Mouse (Mus musculus) neural tube, embryonic 14.5 days (tissue): Measurements from ENCODE around the gene Snip1. TPM values are rescaled to one million over a fixed set of nuclear protein-coding genes. Genes with fewer than 3 reads are reported as not detected.
A peak's percentile ranks its signal among the peaks of the same experiment; 100 is the strongest.

ENCODE experiments used
- ATAC-seq: fragments of 200-750 bp; cut with Nextera tagmentation; 2 replicates; pipeline ENCODE4 v1.8.0; 2017; ENCODE audit warnings: low read depth, mild to moderate bottlenecking, moderate TSS enrichment, moderate library complexity
- H3K27ac ChIP-seq: fragments of 300-500 bp; sonication (generic); 2 replicates; pipeline ENCODE4 v1.5.1; 2014; ENCODE audit warnings: low read depth, mild to moderate bottlenecking, control low read depth, low read length, moderate library complexity, mixed read lengths
- H3K27me3 ChIP-seq: fragments of 300-500 bp; sonication (generic); 2 replicates; pipeline ENCODE4 v1.6.1; 2014; ENCODE audit warnings: low read length; ENCODE audit not compliant: control insufficient read depth, insufficient read depth
- H3K36me3 ChIP-seq: fragments of 300-500 bp; sonication (generic); 2 replicates; pipeline ENCODE4 v1.6.1; 2014; ENCODE audit warnings: low read length, mixed read lengths; ENCODE audit not compliant: control insufficient read depth, insufficient read depth
- H3K4me1 ChIP-seq: fragments of 300-500 bp; sonication (generic); 2 replicates; pipeline ENCODE4 v1.6.1; 2014; ENCODE audit warnings: low read length; ENCODE audit not compliant: control insufficient read depth, insufficient read depth
- H3K4me2 ChIP-seq: fragments of 300-500 bp; sonication (generic); 2 replicates; pipeline ENCODE4 v1.6.1; 2014; ENCODE audit warnings: mild to moderate bottlenecking, low read depth, low read length, control low read depth
- H3K4me3 ChIP-seq: fragments of 300-500 bp; sonication (generic); 2 replicates; pipeline ENCODE4 v1.5.1; 2014; ENCODE audit warnings: low read depth, low read length, control low read depth, mixed read lengths
- H3K9ac ChIP-seq: fragments of 300-500 bp; sonication (generic); replicated peaks from 2 replicates; pipeline ENCODE4 v1.6.1; 2014; ENCODE audit warnings: low read depth, mild to moderate bottlenecking, control low read depth, low read length, mixed read lengths
- H3K9me3 ChIP-seq: fragments of 300-500 bp; sonication (generic); 2 replicates; pipeline ENCODE4 v1.6.1; 2016; ENCODE audit warnings: low read length; ENCODE audit not compliant: control insufficient read depth
- WGBS: fragments of 180-500 bp; shearing (Covaris S2); extraction: QIAGEN DNeasy Blood & Tissue Kit; methylation state at CpG from one replicate; pipeline ENCODE4 v1.1.7; 2014; 5-methylcytosine and 5-hydroxymethylcytosine counted together
- polyA plus RNA-seq: library from polyadenylated mRNA; unstranded; fragments of >200 nt; fragmentation: Nextera tagmentation; extraction: Ambion mirVana; gene quantifications from 2 replicates; pipeline ENCODE4 v1.2.1, GENCODE M21; 2014

Gene Snip1
- polyA plus RNA-seq, result 24.0 and 26.4 TPM in 2 replicates

DNA sequence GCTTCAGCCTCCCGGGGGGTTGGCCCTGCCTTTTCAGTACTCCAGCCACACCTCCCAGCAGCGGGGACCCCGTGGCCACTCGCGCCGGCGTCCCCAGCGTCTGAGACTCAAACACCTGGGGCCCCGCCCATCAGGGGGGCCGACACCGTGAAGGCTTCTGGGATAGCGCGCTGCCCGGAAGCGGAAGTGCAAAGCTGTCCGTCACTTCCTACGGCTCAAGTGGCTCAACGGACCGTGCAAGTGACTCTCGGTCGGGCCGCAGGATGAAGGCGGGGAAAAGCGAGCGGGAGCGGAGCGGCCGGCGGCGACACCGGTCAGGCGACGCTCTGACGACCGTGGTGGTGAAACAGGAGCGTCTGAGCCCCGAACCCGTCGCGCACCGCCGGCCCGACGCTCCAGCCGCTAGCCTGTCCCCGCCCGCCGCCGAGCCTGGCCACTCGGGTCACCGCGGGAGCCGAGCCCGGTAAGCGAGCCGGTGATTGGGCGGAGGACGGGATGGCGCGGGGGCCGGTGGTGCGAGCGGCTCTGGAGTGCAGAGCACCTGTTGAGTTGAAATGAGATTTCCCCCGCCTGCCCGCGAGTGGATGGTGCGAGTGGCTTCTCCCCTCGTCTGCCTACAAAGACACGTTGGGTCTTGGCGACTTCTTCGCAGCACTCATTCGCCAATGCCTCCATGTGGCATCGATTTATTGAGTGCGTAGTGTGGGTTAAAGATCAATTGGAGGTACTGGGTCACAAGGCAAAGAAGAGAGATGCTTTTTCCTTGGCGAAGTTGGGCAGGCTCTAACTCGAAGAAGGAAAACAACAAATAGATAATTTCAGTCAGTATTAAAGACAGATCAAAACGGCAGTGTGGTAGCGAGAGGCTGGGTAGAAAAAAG, at the start of gene Snip1:
Snip1 (plus strand) TSS at position 183 of the 881 bp plus-strand sequence.
- H3K4me3 ChIP-seq, result peak within 1 kb of the TSS; percentile 88
- peaks cover 8% of the 10 kb centered on the region for H3K4me1 ChIP-seq
- H3K36me3 ChIP-seq, result peaks cover 22% of the 10 kb centered on the region
- ATAC-seq, result peak; percentile 93
- H3K9me3 ChIP-seq, result no peaks in the 10 kb centered on the region
- WGBS, result under 1% methylated on average over 60 of the region's 78 CpGs
- peak within 1 kb of the TSS; percentile 72 for H3K9ac ChIP-seq
- no peaks in the 10 kb centered on the region for H3K27me3 ChIP-seq
- peak within 1 kb of the TSS; percentile 82 for H3K4me2 ChIP-seq
- peak within 1 kb of the TSS; percentile 52; the same call in 1 of the 2 replicates for H3K27ac ChIP-seq

DNA sequence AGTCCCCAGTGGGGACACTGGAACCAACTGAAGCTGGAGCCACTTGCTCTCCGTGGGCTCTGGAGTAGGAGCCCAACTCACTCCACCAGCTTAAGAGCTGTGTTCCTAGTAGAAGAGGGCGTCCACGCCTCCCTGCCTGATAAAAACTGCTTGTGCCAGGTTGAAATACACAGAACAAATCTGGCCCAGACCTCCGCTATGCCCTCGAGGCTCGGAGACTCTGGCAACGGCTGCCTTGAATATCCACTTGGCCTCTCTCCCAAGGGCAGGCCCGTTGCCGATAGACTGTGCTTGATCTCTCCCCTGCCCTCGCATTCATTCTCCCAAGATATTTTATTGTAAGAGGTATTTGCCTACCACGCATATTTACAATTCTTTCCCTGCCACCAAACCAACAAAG, 49.0 kb upstream of the Snip1 start:
- no peaks in the 10 kb centered on the region for H3K4me1 ChIP-seq
- no peaks in the 10 kb centered on the region for H3K27me3 ChIP-seq
- no peak for ATAC-seq
- no peak overlapping the region for H3K9ac ChIP-seq
- no peaks in the 10 kb centered on the region for H3K36me3 ChIP-seq
- H3K27ac ChIP-seq, result no peak overlapping the region
- no peaks in the 10 kb centered on the region for H3K9me3 ChIP-seq
- H3K4me3 ChIP-seq, result no peak overlapping the region
- no peak overlapping the region for H3K4me2 ChIP-seq
- WGBS, result 81% methylated on average over 11 of the region's 11 CpGs

DNA sequence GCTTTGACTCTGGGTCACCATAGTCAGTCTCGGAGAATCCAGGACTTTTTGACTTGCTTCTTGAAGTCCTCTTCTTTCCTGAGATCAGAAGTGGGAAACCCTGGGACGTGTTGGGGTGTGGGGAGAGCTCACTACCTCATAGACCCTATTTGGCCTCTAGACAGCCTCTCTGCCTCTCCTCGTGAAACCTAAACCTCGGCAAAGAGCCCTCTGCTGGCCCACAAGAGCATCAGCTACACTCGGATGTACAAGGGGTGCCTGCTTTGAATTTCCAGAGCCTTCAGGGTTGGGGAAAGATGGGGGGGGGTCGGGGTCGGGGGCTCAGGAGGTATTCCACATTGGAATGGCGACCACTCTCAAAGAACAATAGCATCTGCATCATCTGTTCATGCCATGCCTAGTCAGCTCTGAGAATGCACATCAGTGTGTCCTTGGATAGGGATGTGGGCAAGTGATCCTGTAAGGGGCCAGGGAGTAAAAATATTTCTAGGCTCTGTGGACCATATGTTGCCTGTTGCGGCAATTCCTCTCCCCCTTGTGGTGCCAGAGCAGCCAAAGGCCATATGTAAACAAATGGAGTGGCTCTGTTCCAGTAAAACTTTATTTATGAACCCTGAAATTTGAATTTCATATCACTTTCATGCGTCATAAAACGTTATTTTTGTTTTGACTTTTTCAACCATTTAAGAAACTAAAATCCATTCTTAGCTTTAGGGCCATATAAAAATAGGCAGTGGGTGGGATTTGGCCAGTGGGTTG, 45.5 kb upstream of the Snip1 start:
- Histone ChIP-seq H3K4me3 (no peak overlapping the region), H3K36me3 (no peaks in the 10 kb centered on the region), H3K9ac (no peak overlapping the region), H3K27me3 (no peaks in the 10 kb centered on the region), H3K4me1 (no peaks in the 10 kb centered on the region), H3K27ac (no peak overlapping the region), H3K9me3 (no peaks in the 10 kb centered on the region), H3K4me2 (no peak overlapping the region)
- no peak for ATAC-seq
- 33% methylated on average over 11 of the region's 11 CpGs for WGBS

DNA sequence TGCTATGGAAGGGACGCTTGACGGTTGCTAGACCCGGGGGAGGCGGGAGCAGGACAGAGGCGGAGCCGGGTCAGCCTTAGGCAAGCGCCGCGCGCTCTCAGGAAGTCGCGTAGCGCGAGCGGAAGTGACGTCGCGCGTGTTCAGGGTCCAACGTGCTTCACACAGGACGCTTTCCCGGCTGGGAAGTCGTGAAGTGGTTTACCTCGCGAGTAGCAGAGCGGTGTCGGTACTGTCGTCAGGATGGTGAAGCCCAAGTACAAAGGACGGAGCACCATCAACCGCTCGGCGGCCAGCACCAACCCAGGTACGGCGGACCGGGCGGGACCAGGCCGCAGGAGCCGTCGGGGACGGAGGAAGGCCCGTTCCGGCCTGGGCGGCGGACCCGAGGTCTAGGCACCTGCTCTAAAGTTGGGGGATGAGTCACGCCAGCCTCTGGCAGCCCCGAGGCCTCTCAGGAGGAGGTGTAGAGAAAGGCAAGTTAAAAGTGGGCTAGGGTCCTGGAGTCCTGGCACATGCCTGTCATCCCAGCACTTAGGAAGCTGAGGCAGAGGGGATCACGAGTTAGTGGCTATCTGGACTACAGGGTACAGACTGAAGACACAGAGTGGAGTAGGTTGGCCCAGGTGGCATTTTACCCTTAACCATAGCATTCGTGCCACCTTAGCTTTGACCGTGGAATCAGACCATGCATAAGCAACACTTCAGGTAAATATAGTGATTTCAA, 36.4 kb upstream of the Snip1 start:
- Histone ChIP-seq H3K27me3 (no peaks in the 10 kb centered on the region; the same call in 1 of the 2 replicates), H3K4me3 (peak overlapping the region; percentile 97), H3K4me1 (peaks cover 7% of the 10 kb centered on the region; the same call in 1 of the 2 replicates), H3K4me2 (peak overlapping the region; percentile 97), H3K36me3 (no peaks in the 10 kb centered on the region; the same call in 1 of the 2 replicates), H3K9ac (peak overlapping the region; percentile 85), H3K27ac (peak overlapping the region; percentile 64), H3K9me3 (no peaks in the 10 kb centered on the region)
- 1% methylated on average over 50 of the region's 50 CpGs for WGBS
- ATAC-seq, result peak; percentile 99

DNA sequence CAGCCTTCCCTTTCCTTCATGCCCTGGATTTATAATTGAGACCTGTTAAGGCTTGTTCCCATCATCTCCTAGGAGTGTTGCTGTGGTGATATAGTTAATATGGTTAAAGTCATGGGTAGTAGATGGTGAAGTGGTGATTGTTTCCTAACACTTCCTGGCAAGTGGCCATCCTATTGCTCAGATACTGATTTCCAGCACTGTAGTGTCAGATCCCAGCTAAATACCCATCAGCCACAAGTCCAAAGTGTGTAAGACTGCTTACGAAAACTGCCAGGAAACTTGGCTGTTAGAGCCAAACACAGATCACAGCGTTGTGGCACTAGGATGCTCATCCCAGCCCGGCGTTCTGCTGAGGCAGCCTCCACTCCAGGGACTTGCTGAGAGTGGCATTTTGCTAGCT, 32.1 kb upstream of the Snip1 start:
- peaks cover 18% of the 10 kb centered on the region for H3K36me3 ChIP-seq
- no peaks in the 10 kb centered on the region for H3K9me3 ChIP-seq
- H3K4me1 ChIP-seq, result peaks cover 7% of the 10 kb centered on the region; the same call in 1 of the 2 replicates
- no peak overlapping the region for H3K27ac ChIP-seq
- no peaks in the 10 kb centered on the region; the same call in 1 of the 2 replicates for H3K27me3 ChIP-seq
- WGBS, result 90% methylated on average over 4 of the region's 4 CpGs
- no peak for ATAC-seq
- no peak overlapping the region for H3K4me3 ChIP-seq
- H3K4me2 ChIP-seq, result no peak overlapping the region
- no peak overlapping the region for H3K9ac ChIP-seq

DNA sequence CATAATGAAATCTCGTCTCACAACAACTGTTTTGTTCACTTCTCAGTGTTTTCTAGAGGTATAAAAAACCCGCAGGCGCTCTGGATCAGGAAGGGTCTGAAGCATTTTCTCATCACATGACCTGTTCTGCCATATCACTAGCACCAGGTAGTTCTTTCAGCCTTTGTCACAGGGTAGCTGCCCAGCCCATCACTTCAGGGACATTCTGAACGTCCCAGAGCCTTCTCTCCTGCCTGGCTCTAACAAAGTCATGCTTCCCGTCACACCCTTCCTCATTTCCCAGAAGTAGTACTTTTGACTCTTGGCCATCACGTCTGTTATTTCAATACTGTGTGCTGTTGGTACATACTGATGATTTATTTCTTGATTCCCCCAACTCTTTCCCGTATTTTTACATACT, 22.0 kb upstream of the Snip1 start:
- 88% methylated on average over 7 of the region's 7 CpGs for WGBS
- Histone ChIP-seq H3K27ac (no peak overlapping the region), H3K9me3 (no peaks in the 10 kb centered on the region), H3K4me3 (no peak overlapping the region), H3K36me3 (peaks cover 77% of the 10 kb centered on the region), H3K9ac (no peak overlapping the region), H3K4me2 (no peak overlapping the region), H3K27me3 (no peaks in the 10 kb centered on the region), H3K4me1 (no peaks in the 10 kb centered on the region)
- ATAC-seq, result no peak

DNA sequence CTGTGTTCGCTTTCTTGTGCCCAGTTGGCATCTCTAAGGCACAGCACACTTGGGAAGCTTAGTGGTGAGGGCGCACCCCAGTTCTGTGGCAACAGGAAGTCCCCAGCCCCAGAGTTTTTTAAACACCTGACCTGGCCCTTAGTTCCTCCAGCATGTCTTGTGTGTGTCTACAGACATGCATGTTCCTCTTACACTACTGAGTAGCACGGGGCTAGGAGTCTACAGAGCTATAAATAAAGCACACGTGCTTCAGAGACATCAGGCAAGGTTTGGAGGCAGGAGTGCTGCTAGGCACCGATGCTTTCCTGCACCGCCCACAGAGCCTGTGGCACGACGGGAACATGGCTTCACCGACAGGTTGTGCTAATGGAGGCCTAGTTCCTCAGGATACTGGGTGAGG, 11.1 kb upstream of the Snip1 start:
- WGBS, result 95% methylated on average over 9 of the region's 9 CpGs
- H3K9ac ChIP-seq, result no peak overlapping the region
- no peak overlapping the region for H3K27ac ChIP-seq
- H3K36me3 ChIP-seq, result peaks cover 49% of the 10 kb centered on the region
- H3K4me3 ChIP-seq, result no peak overlapping the region
- H3K9me3 ChIP-seq, result no peaks in the 10 kb centered on the region
- no peak for ATAC-seq
- no peak overlapping the region for H3K4me2 ChIP-seq
- H3K27me3 ChIP-seq, result no peaks in the 10 kb centered on the region
- no peaks in the 10 kb centered on the region for H3K4me1 ChIP-seq

DNA sequence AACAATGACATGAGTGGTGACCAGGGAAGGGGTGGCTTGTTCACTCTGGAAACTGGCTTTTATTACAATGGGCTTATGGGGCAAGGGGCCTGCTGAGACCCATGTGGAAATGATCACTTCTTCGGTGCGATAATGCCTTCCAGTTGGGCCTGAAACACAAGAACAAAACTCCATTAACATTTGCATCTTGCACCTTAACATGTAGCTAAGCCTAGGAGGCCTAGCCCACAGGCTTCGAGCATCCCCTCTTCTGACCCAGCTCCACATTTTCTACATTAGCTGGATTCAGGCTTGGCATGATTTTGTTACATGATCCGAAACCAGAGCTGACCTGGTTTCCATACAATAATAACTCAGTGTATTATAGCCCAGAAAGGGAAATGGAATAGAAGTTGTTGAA, 10.0 kb upstream of the Snip1 start:
- Histone ChIP-seq H3K4me3 (no peak overlapping the region), H3K4me2 (no peak overlapping the region)
- WGBS, result 90% methylated on average over 4 of the region's 4 CpGs

More for the DNA sequence above, 10.0 kb upstream of the Snip1 start:
- H3K4me1 ChIP-seq, result no peaks in the 10 kb centered on the region
- no peak overlapping the region for H3K27ac ChIP-seq
- no peak for ATAC-seq
- H3K9me3 ChIP-seq, result no peaks in the 10 kb centered on the region
- H3K9ac ChIP-seq, result no peak overlapping the region
- peaks cover 44% of the 10 kb centered on the region for H3K36me3 ChIP-seq
- no peaks in the 10 kb centered on the region for H3K27me3 ChIP-seq
